Mouse (Mus musculus) ES-Bruce4 (cell line): ENCODE results near the gene Hbb-bh2. TPM values are rescaled to one million over a fixed set of nuclear protein-coding genes. Genes with fewer than 3 reads are reported as not detected.

ENCODE experiments used
- H3K27ac ChIP-seq: 2 replicates; pipeline ENCODE4 v1.5.1; 2012; ENCODE audit warnings: low read length, inconsistent platforms; ENCODE audit not compliant: insufficient read depth
- H3K27me3 ChIP-seq: 2 replicates; pipeline ENCODE4 v1.6.1; 2012; ENCODE audit warnings: mild to moderate bottlenecking, low read length, inconsistent platforms; ENCODE audit not compliant: control insufficient read depth, poor library complexity, insufficient read depth, severe bottlenecking
- H3K36me3 ChIP-seq: 2 replicates; pipeline ENCODE4 v1.6.1; 2012; ENCODE audit warnings: inconsistent platforms, mild to moderate bottlenecking, low read length, moderate library complexity; ENCODE audit not compliant: control insufficient read depth, poor library complexity, insufficient read depth, severe bottlenecking
- H3K4me1 ChIP-seq: one replicate; pipeline ENCODE4 v1.8.1; 2011; ENCODE audit warnings: low read length; ENCODE audit not compliant: control insufficient read depth, insufficient read depth
- H3K4me3 ChIP-seq: 2 replicates; pipeline ENCODE4 v1.5.1; 2011; ENCODE audit warnings: low read depth, mild to moderate bottlenecking, low read length
- H3K9ac ChIP-seq: 2 replicates; pipeline ENCODE4 v1.6.1; 2012; ENCODE audit warnings: low read depth, mild to moderate bottlenecking, inconsistent platforms; ENCODE audit not compliant: poor library complexity, severe bottlenecking
- H3K9me3 ChIP-seq: replicated peaks from 2 replicates; pipeline ENCODE4 v1.6.1; 2012; ENCODE audit warnings: mild to moderate bottlenecking, low read length, inconsistent platforms; ENCODE audit not compliant: control insufficient read depth, poor library complexity, insufficient read depth, severe bottlenecking
- CTCF ChIP-seq: IDR thresholded peaks from one replicate; pipeline ENCODE4 v1.8.1; 2011; ENCODE audit warnings: low read depth, low read length
- EP300 ChIP-seq: IDR thresholded peaks from 2 replicates; pipeline ENCODE4 v1.6.1; 2011; ENCODE audit warnings: low read depth, low read length; ENCODE audit not compliant: insufficient read depth
- POLR2A ChIP-seq: IDR thresholded peaks from one replicate; pipeline ENCODE4 v1.8.1; 2011; ENCODE audit warnings: low read length; ENCODE audit not compliant: insufficient read depth
- polyA plus RNA-seq: library from polyadenylated mRNA; stranded (reverse); fragments of >200 nt; gene quantifications from 2 replicates; pipeline ENCODE4 v1.2.4, GENCODE M21; 2011; ENCODE audit warnings: low read depth; ENCODE audit not compliant: missing spikeins, insufficient read depth, insufficient read length

Hbb-bh2 gene
- polyA plus RNA-seq, 1 experiment = not detected

DNA sequence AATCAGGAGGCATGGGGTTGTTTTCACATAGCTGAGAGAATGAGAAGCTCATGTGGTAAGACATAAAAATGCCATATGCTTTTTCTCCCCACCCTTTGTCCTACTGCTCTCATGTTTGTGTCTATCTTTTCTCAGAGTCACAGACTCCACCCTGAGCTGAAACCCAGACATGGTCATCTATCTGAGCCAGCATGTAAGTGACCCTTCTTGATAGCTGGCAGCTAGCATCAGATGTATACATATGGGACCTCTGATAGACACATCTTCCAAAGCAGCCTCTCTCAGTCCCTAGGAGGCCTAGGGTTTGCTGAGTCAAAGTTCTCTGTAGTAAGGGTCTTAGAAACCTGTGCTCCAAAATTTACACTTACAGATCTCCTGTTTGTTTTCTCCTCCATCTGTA is 25.4 kb upstream of the Hbb-bh2 start:
- Histone ChIP-seq H3K27ac (no peak overlapping the region), H3K4me3 (no peak overlapping the region), H3K9me3 (no peaks in the 10 kb centered on the region), H3K36me3 (no peaks in the 10 kb centered on the region), H3K4me1 (no peaks in the 10 kb centered on the region), H3K27me3 (no peaks in the 10 kb centered on the region), H3K9ac (no peak overlapping the region)
- TF ChIP-seq POLR2A (no peak), CTCF (no peak), EP300 (no peak)

DNA sequence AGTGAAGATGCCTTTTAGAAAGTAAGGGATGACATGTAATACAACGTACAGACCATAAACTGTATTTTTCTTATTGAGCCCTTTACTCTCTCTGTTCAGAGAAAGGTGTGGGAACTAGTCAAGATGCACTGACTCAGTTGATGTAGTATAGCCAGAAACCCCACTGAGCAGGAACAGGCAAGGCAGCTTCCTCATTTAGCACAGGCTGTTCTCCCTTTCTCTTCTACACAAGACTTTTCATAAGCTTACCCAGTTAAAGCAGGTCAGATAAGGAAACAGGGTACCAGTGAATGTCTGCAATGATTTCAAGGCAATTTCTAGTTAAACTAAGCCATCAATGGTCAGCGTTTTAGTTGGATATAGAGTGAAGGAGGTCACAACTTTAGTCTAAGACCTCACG is 21.2 kb upstream of the Hbb-bh2 start:
- Histone ChIP-seq H3K9me3 (no peaks in the 10 kb centered on the region), H3K9ac (no peak overlapping the region), H3K27ac (no peak overlapping the region; the same call in 1 of the 2 replicates), H3K36me3 (no peaks in the 10 kb centered on the region), H3K27me3 (no peaks in the 10 kb centered on the region), H3K4me1 (peaks cover 1% of the 10 kb centered on the region), H3K4me3 (no peak overlapping the region)
- TF ChIP-seq EP300 (no peak), POLR2A (no peak), CTCF (no peak)

DNA sequence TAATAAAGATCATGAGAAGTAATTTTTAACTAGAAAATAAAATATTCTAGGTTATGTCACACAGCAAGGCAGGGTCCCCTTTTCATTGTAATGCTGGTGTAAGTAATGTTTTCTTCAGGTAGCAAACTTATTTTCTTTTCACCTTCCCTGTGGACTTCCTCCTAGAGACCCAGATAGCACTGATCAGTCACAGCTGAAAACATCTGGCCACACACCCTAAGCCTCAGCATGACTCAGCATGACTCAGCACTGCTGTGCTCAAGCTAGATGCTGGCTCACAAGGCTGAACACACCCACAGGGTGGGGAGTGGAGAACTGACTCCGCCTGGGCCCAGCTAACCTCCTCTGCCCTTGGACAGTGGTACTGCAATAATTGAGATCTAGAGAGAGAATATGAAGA is 20.5 kb upstream of the Hbb-bh2 start:
- H3K9me3 ChIP-seq = no peaks in the 10 kb centered on the region
- TF ChIP-seq CTCF (no peak), POLR2A (no peak), EP300 (peak; percentile 97)
- H3K4me3 ChIP-seq = no peak overlapping the region
- no peak overlapping the region for H3K27ac ChIP-seq
- H3K9ac ChIP-seq = no peak overlapping the region
- no peaks in the 10 kb centered on the region for H3K27me3 ChIP-seq
- H3K4me1 ChIP-seq = peaks cover 1% of the 10 kb centered on the region
- H3K36me3 ChIP-seq = no peaks in the 10 kb centered on the region

DNA sequence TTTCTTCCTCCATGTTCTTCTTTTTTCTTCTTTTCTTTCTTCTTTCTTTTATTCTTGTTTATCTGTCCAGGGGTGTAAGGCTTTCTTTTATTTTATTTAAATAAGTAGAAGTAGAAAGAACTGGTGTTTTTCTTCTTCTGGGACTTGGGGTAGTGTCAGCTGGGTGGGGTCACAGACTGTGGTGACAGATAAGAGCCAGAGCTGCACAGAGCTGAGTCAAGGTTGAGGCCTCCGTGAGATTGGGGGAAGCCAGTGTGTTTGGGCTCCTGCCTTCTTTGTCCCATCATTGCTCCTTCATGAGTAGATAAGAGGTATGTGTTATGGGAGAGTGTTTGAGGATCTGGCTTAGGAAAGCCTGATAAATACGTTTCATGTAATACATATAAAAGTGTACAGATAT is 18.8 kb upstream of the Hbb-bh2 start:
- no peak for TF ChIP-seq POLR2A
- no peak for TF ChIP-seq EP300
- no peak for TF ChIP-seq CTCF
- Histone ChIP-seq H3K36me3 (no peaks in the 10 kb centered on the region), H3K4me1 (peaks cover 1% of the 10 kb centered on the region), H3K27me3 (no peaks in the 10 kb centered on the region), H3K27ac (no peak overlapping the region), H3K9me3 (no peaks in the 10 kb centered on the region), H3K4me3 (no peak overlapping the region), H3K9ac (no peak overlapping the region)

DNA sequence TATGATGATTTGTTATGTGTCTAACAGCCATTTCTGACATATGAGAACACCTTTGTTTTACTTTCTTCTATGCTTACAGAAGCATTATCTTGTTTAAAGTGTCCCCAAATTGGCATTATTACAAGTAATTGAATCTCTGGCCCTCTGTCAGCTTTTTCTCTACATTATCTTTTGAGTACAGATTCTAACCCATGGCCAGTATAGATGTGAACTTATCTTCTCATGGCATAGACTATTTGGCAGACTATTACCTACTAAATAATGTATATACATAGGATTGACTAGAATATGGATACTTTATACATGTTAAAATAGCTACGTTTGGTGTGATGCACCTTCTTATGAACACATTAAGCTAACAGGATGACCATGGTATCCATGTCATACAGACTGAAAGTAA is 14.3 kb upstream of the Hbb-bh2 start:
- TF ChIP-seq POLR2A (no peak), CTCF (no peak), EP300 (no peak)
- H3K9ac ChIP-seq = no peak overlapping the region
- no peak overlapping the region for H3K27ac ChIP-seq
- peaks cover 1% of the 10 kb centered on the region for H3K4me1 ChIP-seq
- H3K27me3 ChIP-seq = no peaks in the 10 kb centered on the region
- H3K4me3 ChIP-seq = no peak overlapping the region
- H3K9me3 ChIP-seq = no peaks in the 10 kb centered on the region
- H3K36me3 ChIP-seq = no peaks in the 10 kb centered on the region

DNA sequence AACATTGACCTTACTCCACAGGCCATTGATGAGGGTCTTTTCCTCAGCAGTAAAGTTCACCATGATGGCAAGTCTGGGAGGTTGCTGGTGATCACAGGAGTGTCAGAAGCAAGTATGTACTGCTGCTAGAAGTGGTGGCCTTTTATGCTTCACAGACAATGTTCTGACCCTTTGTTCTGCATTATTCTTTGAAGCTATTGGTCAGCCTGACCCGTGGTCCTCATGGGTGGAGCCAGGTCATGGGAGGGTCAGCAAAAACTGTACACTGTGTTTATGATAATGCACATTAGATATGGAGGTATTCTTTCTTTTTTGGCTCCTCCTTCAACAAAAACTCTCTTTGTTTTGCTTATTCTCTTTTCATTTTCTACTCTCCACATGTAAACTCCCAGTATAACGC is 12.8 kb upstream of the Hbb-bh2 start, which contains the start of gene Hbb-y:
Hbb-y (minus strand) TSS at position 127 of the 400 bp plus-strand sequence.
- Histone ChIP-seq H3K27me3 (no peaks in the 10 kb centered on the region), H3K36me3 (no peaks in the 10 kb centered on the region), H3K9ac (no peak within 1 kb of the TSS), H3K4me1 (no peaks in the 10 kb centered on the region), H3K9me3 (0 out of 2 replicates have a peak, but pooled peaks cover 3% of the 10 kb centered on the region), H3K4me3 (no peak within 1 kb of the TSS), H3K27ac (no peak within 1 kb of the TSS)
- TF ChIP-seq POLR2A = no peak
- TF ChIP-seq CTCF = no peak
- TF ChIP-seq EP300 = no peak
